Mouse (Mus musculus): Measurements from ENCODE around the gene Stag3. TPM values are rescaled to one million over a fixed set of nuclear protein-coding genes. Genes with fewer than 3 reads are reported as not detected.

Gene Stag3
- polyA plus RNA-seq, 1 experiment from 2014 or later, result 4.6 TPM

- H3K36me3 ChIP-seq (ENCODE audit: control insufficient read depth, insufficient read depth, low read length), result peaks cover 20% of the 10 kb centered on the region
- H3K9ac ChIP-seq (ENCODE audit: low read length), result peak overlapping the region; percentile 85
- no peaks in the 10 kb centered on the region for H3K9me3 ChIP-seq (ENCODE audit: control insufficient read depth, low read length)
- WGBS, result 71% methylated on average over 18 of the region's 18 CpGs
- H3K27me3 ChIP-seq (ENCODE audit: control insufficient read depth, insufficient read depth, low read length), result no peaks in the 10 kb centered on the region
- peak overlapping the region; percentile 87 for H3K4me3 ChIP-seq (ENCODE audit: low read depth, low read length)
- no peak overlapping the region for H3K27ac ChIP-seq (replicated peaks; ENCODE audit: low read depth, low read length)
- ATAC-seq (ENCODE audit: insufficient number of reproducible peaks, low FRiP score, low TSS enrichment, low read depth), result no peak
- H3K4me1 ChIP-seq (ENCODE audit: control insufficient read depth, insufficient read depth, low read length), result peaks cover 13% of the 10 kb centered on the region; the same call in 1 of the 2 replicates
- peak overlapping the region; percentile 94 for H3K4me2 ChIP-seq (ENCODE audit: low read depth, severe bottlenecking)
- no peak for DNase-seq (ENCODE audit: low spot score)
These were observed 17.3 kb upstream of the Stag3 start for GRCm38 (mm10) chr5:138262582-138263240.

GRCm38 (mm10) chr5:138263260-138264206 is 16.5 kb upstream of the Stag3 start, which contains the start of gene BC037034:
BC037034 (minus strand) TSS chr5:138264033.
- peak; percentile 83 for ATAC-seq (ENCODE audit: insufficient number of reproducible peaks, low FRiP score, low TSS enrichment, low read depth)
- H3K4me3 ChIP-seq (ENCODE audit: low read depth, low read length), result peak within 1 kb of the TSS; percentile 87
- no peaks in the 10 kb centered on the region for H3K9me3 ChIP-seq (ENCODE audit: control insufficient read depth, low read length)
- H3K4me1 ChIP-seq (ENCODE audit: control insufficient read depth, insufficient read depth, low read length), result peaks cover 13% of the 10 kb centered on the region; the same call in 1 of the 2 replicates
- H3K27ac ChIP-seq (replicated peaks; ENCODE audit: low read depth, low read length), result no peak within 1 kb of the TSS
- peak within 1 kb of the TSS; percentile 85 for H3K9ac ChIP-seq (ENCODE audit: low read length)
- no peaks in the 10 kb centered on the region for H3K27me3 ChIP-seq (ENCODE audit: control insufficient read depth, insufficient read depth, low read length)
- WGBS, result under 1% methylated on average over 71 of the region's 71 CpGs
- peaks cover 20% of the 10 kb centered on the region for H3K36me3 ChIP-seq (ENCODE audit: control insufficient read depth, insufficient read depth, low read length)
- DNase-seq (ENCODE audit: low spot score), result peak; percentile 91
- H3K4me2 ChIP-seq (ENCODE audit: low read depth, severe bottlenecking), result peak within 1 kb of the TSS; percentile 94

GRCm38 (mm10) chr5:138264207-138264578 is 15.8 kb upstream of the Stag3 start:
- ATAC-seq (ENCODE audit: insufficient number of reproducible peaks, low FRiP score, low TSS enrichment, low read depth), result no peak
- Histone ChIP-seq H3K9ac (ENCODE audit: low read length) (peak overlapping the region; percentile 85), H3K27ac (replicated peaks; ENCODE audit: low read depth, low read length) (no peak overlapping the region), H3K27me3 (ENCODE audit: control insufficient read depth, insufficient read depth, low read length) (no peaks in the 10 kb centered on the region), H3K9me3 (ENCODE audit: control insufficient read depth, low read length) (no peaks in the 10 kb centered on the region), H3K4me3 (ENCODE audit: low read depth, low read length) (peak overlapping the region; percentile 87), H3K4me1 (ENCODE audit: control insufficient read depth, insufficient read depth, low read length) (peaks cover 13% of the 10 kb centered on the region; the same call in 1 of the 2 replicates), H3K4me2 (ENCODE audit: low read depth, severe bottlenecking) (peak overlapping the region; percentile 94), H3K36me3 (ENCODE audit: control insufficient read depth, insufficient read depth, low read length) (peaks cover 17% of the 10 kb centered on the region)
- no peak for DNase-seq (ENCODE audit: low spot score)
- 17% methylated on average over 6 of the region's 6 CpGs for WGBS

GRCm38 (mm10) chr5:138265712-138266111 is 14.3 kb upstream of the Stag3 start:
- H3K4me3 ChIP-seq (ENCODE audit: low read depth, low read length), result no peak overlapping the region
- H3K4me1 ChIP-seq (ENCODE audit: control insufficient read depth, insufficient read depth, low read length), result peaks cover 13% of the 10 kb centered on the region; the same call in 1 of the 2 replicates
- no peaks in the 10 kb centered on the region for H3K27me3 ChIP-seq (ENCODE audit: control insufficient read depth, insufficient read depth, low read length)
- no peak overlapping the region for H3K4me2 ChIP-seq (ENCODE audit: low read depth, severe bottlenecking)
- no peak overlapping the region for H3K27ac ChIP-seq (replicated peaks; ENCODE audit: low read depth, low read length)
- no peak overlapping the region for H3K9ac ChIP-seq (ENCODE audit: low read length)
- H3K36me3 ChIP-seq (ENCODE audit: control insufficient read depth, insufficient read depth, low read length), result peaks cover 4% of the 10 kb centered on the region
- no peaks in the 10 kb centered on the region for H3K9me3 ChIP-seq (ENCODE audit: control insufficient read depth, low read length)
- ATAC-seq (ENCODE audit: insufficient number of reproducible peaks, low FRiP score, low TSS enrichment, low read depth) (no peak), DNase-seq (ENCODE audit: low spot score) (no peak)
- 92% methylated on average over 4 of the region's 4 CpGs for WGBS

DNA sequence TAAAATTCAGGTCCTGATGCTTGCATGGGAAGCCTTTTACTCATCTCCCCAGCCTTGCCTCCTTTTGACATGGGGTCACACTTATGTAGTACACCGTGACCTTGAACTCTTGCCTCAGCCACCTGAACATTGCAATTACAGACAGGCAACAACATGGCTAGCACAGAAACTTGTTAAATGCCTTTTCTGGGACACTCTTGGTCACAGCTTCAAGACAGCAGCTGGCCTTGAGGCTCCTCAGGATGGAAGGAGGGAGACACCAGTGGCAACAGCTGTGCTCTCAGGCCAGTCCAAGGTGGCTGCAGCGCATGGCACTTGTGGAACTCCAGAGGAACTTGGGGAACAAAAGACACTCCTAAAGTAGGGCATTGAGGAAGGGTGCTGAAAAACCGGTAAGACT is 12.9 kb upstream of the Stag3 start:
- ATAC-seq (ENCODE audit: insufficient number of reproducible peaks, low FRiP score, low TSS enrichment, low read depth) (no peak), DNase-seq (ENCODE audit: low spot score) (no peak)
- Histone ChIP-seq H3K4me2 (ENCODE audit: low read depth, severe bottlenecking) (no peak overlapping the region), H3K4me1 (ENCODE audit: control insufficient read depth, insufficient read depth, low read length) (peaks cover 13% of the 10 kb centered on the region; the same call in 1 of the 2 replicates), H3K9me3 (ENCODE audit: control insufficient read depth, low read length) (no peaks in the 10 kb centered on the region), H3K9ac (ENCODE audit: low read length) (no peak overlapping the region), H3K27ac (replicated peaks; ENCODE audit: low read depth, low read length) (no peak overlapping the region), H3K27me3 (ENCODE audit: control insufficient read depth, insufficient read depth, low read length) (no peaks in the 10 kb centered on the region), H3K4me3 (ENCODE audit: low read depth, low read length) (no peak overlapping the region), H3K36me3 (ENCODE audit: control insufficient read depth, insufficient read depth, low read length) (no peaks in the 10 kb centered on the region)
- 88% methylated on average over 3 of the region's 3 CpGs for WGBS

GRCm38 (mm10) chr5:138268980-138269379 is 11.1 kb upstream of the Stag3 start:
- Histone ChIP-seq H3K9me3 (ENCODE audit: control insufficient read depth, low read length) (no peaks in the 10 kb centered on the region), H3K4me3 (ENCODE audit: low read depth, low read length) (no peak overlapping the region), H3K27me3 (ENCODE audit: control insufficient read depth, insufficient read depth, low read length) (no peaks in the 10 kb centered on the region), H3K4me2 (ENCODE audit: low read depth, severe bottlenecking) (no peak overlapping the region), H3K36me3 (ENCODE audit: control insufficient read depth, insufficient read depth, low read length) (no peaks in the 10 kb centered on the region), H3K9ac (ENCODE audit: low read length) (no peak overlapping the region), H3K27ac (replicated peaks; ENCODE audit: low read depth, low read length) (no peak overlapping the region), H3K4me1 (ENCODE audit: control insufficient read depth, insufficient read depth, low read length) (peaks cover 5% of the 10 kb centered on the region; the same call in 1 of the 2 replicates)
- no peak for ATAC-seq (ENCODE audit: insufficient number of reproducible peaks, low FRiP score, low TSS enrichment, low read depth)
- 76% methylated on average over 4 of the region's 4 CpGs for WGBS
- DNase-seq (ENCODE audit: low spot score), result no peak

- Histone ChIP-seq H3K36me3 (ENCODE audit: control insufficient read depth, insufficient read depth, low read length) (no peaks in the 10 kb centered on the region; the same call in 1 of the 2 replicates), H3K9me3 (ENCODE audit: control insufficient read depth, low read length) (no peaks in the 10 kb centered on the region)
- 70% methylated on average over 3 of the region's 3 CpGs for WGBS
These were observed 8.8 kb upstream of the Stag3 start for GRCm38 (mm10) chr5:138271232-138271631.

GRCm38 (mm10) chr5:138272409-138272923 is 7.6 kb upstream of the Stag3 start, which contains the start of gene Gal3st4:
Gal3st4 (minus strand) TSS chr5:138272840.
- DNase-seq (ENCODE audit: low spot score) (peak; percentile 68), ATAC-seq (ENCODE audit: insufficient number of reproducible peaks, low FRiP score, low TSS enrichment, low read depth) (peak; percentile 53; the same call in 1 of the 2 replicates)
- H3K9ac ChIP-seq (ENCODE audit: low read length), result peak within 1 kb of the TSS; percentile 58
- H3K4me2 ChIP-seq (ENCODE audit: low read depth, severe bottlenecking), result peak within 1 kb of the TSS; percentile 45
- 1% methylated on average over 12 of the region's 12 CpGs for whole genome bisulfite sequencing
- no peaks in the 10 kb centered on the region for H3K27me3 ChIP-seq (ENCODE audit: control insufficient read depth, insufficient read depth, low read length)
- H3K4me3 ChIP-seq (ENCODE audit: low read depth, low read length), result peak within 1 kb of the TSS; percentile 9; the same call in 1 of the 2 replicates
- H3K9me3 ChIP-seq (ENCODE audit: control insufficient read depth, low read length), result no peaks in the 10 kb centered on the region
- H3K4me1 ChIP-seq (ENCODE audit: control insufficient read depth, insufficient read depth, low read length), result peaks cover 20% of the 10 kb centered on the region
- peaks cover 2% of the 10 kb centered on the region; the same call in 1 of the 2 replicates for H3K36me3 ChIP-seq (ENCODE audit: control insufficient read depth, insufficient read depth, low read length)
- peak within 1 kb of the TSS; percentile 48 for H3K27ac ChIP-seq (replicated peaks; ENCODE audit: low read depth, low read length)

More at GRCm38 (mm10) chr5:138271232-138271631, 8.8 kb upstream of the Stag3 start:
- Histone ChIP-seq H3K4me3 (ENCODE audit: low read depth, low read length) (no peak overlapping the region), H3K27ac (replicated peaks; ENCODE audit: low read depth, low read length) (no peak overlapping the region), H3K9ac (ENCODE audit: low read length) (no peak overlapping the region), H3K4me1 (ENCODE audit: control insufficient read depth, insufficient read depth, low read length) (peaks cover 13% of the 10 kb centered on the region), H3K27me3 (ENCODE audit: control insufficient read depth, insufficient read depth, low read length) (no peaks in the 10 kb centered on the region), H3K4me2 (ENCODE audit: low read depth, severe bottlenecking) (no peak overlapping the region)
- DNase-seq (ENCODE audit: low spot score), result no peak
- ATAC-seq (ENCODE audit: insufficient number of reproducible peaks, low FRiP score, low TSS enrichment, low read depth), result no peak

Measured in limb, embryonic 11.5 days (tissue).